Mouse (Mus musculus): ENCODE measurements around the gene C1qtnf1. TPM values are rescaled to one million over a fixed set of nuclear protein-coding genes. Genes with fewer than 3 reads are reported as not detected.
"Not testable (repeated sequence)": the region's sequence is repeated elsewhere in the genome, so short reads cannot be mapped to it uniquely, and the experiment has no call there.

C1qtnf1 gene
- 6.7 and 8.4 TPM in 2 replicates for polyA plus RNA-seq (2012; rRNA removed)

GRCm38 (mm10) chr11:118427986-118428385 is at the start of gene C1qtnf1:
TSS of gene C1qtnf1 (plus strand) at chr11:118428203.
- DNase-seq (ENCODE audit: low read depth, low spot score): no peak
- 4% methylated on average over 8 of the region's 8 CpGs for WGBS

GRCm38 (mm10) chr11:118378656-118379055 is 49.3 kb upstream of the C1qtnf1 start:
- WGBS: 93% methylated on average over 6 of the region's 6 CpGs
- no peak for DNase-seq (ENCODE audit: low read depth, low spot score)

DNA sequence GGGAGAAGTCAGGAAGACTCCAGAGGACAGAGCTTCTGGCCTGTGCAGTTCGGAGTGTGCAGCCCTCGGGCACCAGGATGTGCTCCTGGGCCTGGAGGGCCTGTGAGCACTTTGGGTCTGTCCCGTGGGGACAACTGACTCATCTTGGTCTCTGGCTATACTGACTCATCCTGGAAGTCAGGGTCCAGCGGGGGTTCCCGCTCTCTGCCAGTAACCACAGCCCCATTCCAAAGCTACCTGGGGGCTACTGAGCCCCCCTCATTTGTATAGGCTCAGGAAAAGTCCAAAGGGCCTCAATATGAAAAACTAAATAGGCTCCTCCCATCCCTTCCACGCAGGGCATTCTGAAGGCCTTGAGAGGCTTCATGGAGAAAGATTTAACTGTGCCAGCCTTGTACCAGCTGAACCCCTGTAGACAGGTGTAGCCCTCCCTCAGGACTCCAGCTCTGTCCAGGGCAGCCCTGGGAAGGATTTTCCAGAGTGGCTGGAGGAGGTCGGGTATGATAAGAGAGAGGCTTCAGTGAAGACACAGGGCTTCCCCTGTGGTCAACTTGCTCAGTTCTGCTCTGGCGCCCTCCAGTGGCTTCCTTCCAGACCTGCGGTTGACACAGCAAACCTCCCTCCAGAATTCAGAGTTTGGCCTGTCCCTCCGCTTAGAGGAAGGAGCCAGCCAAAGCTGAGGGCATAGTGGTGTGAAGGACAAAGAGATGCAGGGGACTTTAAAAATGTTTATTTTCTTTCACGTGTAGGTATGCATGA is 48.6 kb upstream of the C1qtnf1 start:
- DNase-seq (ENCODE audit: low read depth, low spot score): no peak
- 34% methylated on average over 11 of the region's 11 CpGs for WGBS

GRCm38 (mm10) chr11:118387816-118388215 is 40.2 kb upstream of the C1qtnf1 start:
- not testable (repeated sequence) for DNase-seq (ENCODE audit: low read depth, low spot score)
- WGBS: 95% methylated on average over 13 of the region's 13 CpGs

- no peak for DNase-seq (ENCODE audit: low read depth, low spot score)
- WGBS: 48% methylated on average over 5 of the region's 5 CpGs
Observed at GRCm38 (mm10) chr11:118393991-118394390, 34.0 kb upstream of the C1qtnf1 start.

DNA sequence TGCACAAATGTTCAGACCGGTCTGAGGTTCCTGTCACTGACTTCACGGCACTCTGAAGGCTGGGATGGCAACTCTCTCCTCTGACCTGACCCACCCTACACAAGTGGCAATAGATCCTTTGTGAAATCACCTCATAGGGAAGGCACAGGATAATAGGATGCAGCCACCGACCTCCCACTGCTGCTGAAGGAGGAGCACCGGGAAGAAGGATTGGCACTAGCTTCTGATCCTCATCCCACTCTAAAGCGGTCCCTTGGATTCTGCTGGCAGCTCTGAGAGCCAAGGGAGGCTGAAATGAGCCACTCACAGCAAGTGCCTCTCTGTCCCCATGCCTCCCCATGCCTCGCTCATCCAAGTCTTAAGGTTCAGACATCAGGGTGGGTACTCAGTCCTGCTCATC is 33.5 kb upstream of the C1qtnf1 start:
- WGBS: 74% methylated on average over 6 of the region's 6 CpGs
- no peak for DNase-seq (ENCODE audit: low read depth, low spot score)

DNA sequence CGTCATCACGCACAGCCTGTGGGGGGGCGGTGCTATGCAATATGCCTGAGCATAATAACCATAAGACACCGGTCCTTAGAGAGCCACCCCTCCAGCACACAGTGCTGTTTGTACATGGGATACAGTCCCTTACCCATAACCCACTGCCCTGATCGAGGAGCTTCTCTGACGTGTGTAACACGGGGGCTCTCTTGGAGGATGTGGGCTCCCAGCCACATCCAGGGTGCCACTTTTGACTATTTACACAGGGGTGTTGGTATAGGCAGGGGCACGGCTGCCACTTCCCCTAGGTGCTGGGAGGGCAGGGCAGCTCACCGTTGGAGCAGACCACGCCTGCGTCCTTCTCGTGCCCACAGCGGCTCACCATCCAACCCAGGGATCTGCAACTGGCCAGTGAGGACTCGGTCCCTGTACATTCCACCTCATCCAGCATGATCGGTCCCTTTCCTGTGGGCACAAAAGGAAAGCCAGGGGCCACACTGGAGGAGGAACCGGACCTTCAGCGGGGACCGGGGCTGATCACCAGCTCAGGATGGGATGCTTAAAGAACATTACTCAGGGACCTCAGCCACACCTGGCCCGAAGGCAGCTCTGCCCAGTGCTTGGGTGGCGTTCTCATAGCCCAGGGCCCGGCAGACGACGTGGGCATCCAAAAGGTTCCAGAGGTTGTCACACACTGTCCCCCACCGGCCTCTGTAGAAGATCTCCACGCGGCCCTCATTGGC is 30.0 kb upstream of the C1qtnf1 start:
- WGBS: 94% methylated on average over 26 of the region's 26 CpGs
- DNase-seq (ENCODE audit: low read depth, low spot score): no peak

- no peak for DNase-seq (ENCODE audit: low read depth, low spot score)
- 22% methylated on average over 5 of the region's 5 CpGs for WGBS
Observed at GRCm38 (mm10) chr11:118399891-118400565, 28.0 kb upstream of the C1qtnf1 start.

GRCm38 (mm10) chr11:118400566-118400936 is 27.5 kb upstream of the C1qtnf1 start:
- DNase-seq (ENCODE audit: low read depth, low spot score): no peak
- 4% methylated on average over 6 of the region's 6 CpGs for WGBS

DNA sequence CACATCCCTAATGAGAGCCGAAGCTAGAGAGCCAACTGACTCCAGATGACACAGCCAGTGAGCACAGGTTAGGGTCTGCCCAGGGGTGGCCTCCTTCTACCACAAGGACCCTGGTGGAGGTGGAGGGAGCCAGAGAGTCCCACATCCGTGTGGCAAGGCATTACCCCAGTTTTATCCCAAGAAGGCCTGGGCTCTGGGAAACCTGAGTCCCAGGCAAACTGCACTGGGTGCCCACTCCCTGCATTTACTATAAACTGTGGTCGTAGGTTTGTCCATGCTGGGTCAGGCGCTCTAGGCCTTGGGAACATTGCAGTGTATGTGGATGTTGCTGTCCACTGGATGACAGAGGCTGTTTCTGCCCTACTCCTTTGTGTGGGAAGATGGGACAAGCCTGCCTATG is 26.8 kb upstream of the C1qtnf1 start:
- WGBS: 20% methylated on average over 4 of the region's 4 CpGs
- no peak for DNase-seq (ENCODE audit: low read depth, low spot score)

GRCm38 (mm10) chr11:118401760-118402280 is 26.2 kb upstream of the C1qtnf1 start, which contains the start of gene Lgals3bp:
TSS of gene Lgals3bp (minus strand) at chr11:118402092.
- no peak for DNase-seq (ENCODE audit: low read depth, low spot score)
- 1% methylated on average over 7 of the region's 7 CpGs for WGBS

DNA sequence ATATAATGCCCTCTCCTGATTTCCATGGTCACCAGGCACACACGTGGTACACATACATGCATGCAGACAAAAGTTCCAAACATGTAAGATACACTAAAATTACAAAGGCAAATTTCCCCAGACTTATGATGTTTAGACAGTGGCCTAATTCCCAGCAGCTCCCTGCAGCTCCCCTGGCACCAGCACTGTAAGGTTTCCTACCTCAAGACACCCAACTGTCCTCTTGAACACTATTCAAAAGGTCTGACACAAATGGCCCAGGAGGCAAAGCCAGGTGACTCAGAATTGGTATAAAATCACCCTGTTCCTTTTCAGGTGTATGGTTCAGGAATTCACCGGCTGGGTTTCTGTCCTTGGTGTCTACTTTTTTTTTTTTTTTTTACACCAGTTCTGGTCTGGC is 24.8 kb upstream of the C1qtnf1 start:
- no peak for DNase-seq (ENCODE audit: low read depth, low spot score)

GRCm38 (mm10) chr11:118403951-118404899 is 23.8 kb upstream of the C1qtnf1 start:
- WGBS: 89% methylated on average over 6 of the region's 6 CpGs
- DNase-seq (ENCODE audit: low read depth, low spot score): no peak

More for the DNA sequence above, 24.8 kb upstream of the C1qtnf1 start:
- WGBS: 67% methylated on average over 2 of the region's 2 CpGs

- WGBS: 90% methylated on average over 8 of the region's 8 CpGs
- DNase-seq (ENCODE audit: low read depth, low spot score): no peak
Observed at GRCm38 (mm10) chr11:118405311-118405710, 22.7 kb upstream of the C1qtnf1 start.

DNA sequence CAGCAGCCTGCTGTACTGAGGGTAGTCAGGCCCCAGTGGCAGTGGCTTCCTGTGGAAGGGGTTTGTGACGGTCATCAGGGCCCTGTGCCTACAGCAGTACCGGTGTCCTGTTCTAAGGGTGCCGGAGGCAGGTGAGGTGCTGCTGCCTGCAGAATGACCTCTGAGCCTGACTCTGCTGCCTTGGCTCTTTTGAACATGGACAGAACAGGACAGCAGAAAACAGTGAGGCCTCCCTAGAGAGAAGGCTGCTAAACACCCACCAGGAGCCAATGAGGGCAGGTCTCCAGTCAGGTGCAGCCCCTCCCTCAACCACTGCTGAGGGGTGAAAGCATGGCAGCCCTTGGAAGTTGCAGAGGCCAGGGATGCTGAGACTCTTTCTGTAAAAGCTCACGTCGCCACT is 21.5 kb upstream of the C1qtnf1 start:
- WGBS: 89% methylated on average over 5 of the region's 5 CpGs
- DNase-seq (ENCODE audit: low read depth, low spot score): no peak

DNA sequence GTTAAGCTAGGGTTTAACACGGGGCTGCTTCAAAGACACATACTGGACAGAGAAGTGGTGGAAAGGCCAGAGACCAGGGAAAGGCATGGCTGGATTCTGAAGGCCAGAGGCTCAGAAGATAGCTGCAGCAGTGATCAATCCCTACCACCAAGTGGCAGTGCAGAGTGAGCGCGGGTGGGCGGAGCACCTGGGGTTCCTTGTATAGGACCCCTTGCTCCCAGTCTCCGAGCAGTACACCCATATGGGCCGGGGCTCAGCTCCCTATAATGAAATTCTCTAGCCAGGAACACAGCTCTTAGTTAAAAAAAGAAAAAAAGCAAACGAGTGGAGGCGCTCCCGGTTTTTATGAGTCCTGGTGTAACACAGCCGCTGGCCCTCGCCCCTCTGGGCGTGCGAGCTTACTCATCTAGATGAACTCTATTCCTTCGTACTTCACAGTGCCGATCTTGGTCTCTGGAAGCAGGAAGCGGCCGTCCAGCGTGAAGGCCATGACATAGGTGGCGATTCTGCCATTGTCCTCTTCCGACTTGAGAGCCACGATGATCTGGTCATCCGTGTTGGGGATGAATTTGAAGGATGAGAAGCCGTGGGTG is 20.6 kb upstream of the C1qtnf1 start:
- DNase-seq (ENCODE audit: low read depth, low spot score): no peak
- 37% methylated on average over 23 of the region's 23 CpGs for WGBS

DNA sequence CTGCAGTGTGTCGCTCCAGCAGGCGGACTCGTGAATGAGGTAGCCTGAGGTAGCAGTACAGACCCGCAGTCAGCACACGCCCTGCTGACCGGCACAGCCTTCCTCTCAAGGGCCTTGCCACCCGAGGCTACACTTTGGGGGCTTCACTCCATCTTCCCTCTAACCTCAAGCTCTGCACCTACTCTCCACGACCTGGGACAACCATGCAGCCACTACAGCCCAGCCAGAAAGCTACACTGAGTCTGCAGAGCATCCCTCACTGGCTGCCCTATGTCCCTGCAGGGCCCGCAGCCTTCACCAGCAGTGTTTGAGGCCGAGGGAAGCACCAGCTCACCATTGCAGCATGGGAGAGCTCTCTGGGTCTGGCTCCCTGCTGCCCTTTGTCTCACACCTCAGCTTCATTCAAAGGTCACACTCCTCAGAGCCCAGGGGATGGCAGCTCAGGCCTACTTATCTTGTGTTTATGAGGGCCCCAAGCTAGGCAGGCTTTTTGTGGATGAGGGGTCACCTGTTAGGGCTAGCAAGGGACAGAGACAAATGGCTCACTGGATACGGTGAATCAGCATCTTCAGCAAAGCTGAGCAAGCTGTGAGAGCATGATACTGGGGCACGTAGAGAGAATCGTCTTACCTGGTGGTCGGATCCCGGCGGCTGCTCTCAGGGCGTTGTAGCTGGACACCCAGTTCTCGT is 19.8 kb upstream of the C1qtnf1 start:
- DNase-seq (ENCODE audit: low read depth, low spot score): no peak
- WGBS: 67% methylated on average over 18 of the region's 18 CpGs
